Mouse (Mus musculus): ENCODE results near the gene Ubtd1. TPM values are rescaled to one million over a fixed set of nuclear protein-coding genes. Genes with fewer than 3 reads are reported as not detected.

Gene Ubtd1
- polyA plus RNA-seq, 1 experiment from 2014 or later: 9.2 TPM

- no peak overlapping the region for H3K9ac ChIP-seq
- H3K27ac ChIP-seq: no peak overlapping the region
- H3K4me1 ChIP-seq (replicated peaks; ENCODE audit: control insufficient read depth, insufficient read depth, low read length): no peaks in the 10 kb centered on the region
- no peak overlapping the region for H3K4me3 ChIP-seq (replicated peaks; ENCODE audit: low read length)
- H3K27me3 ChIP-seq (ENCODE audit: control insufficient read depth, insufficient read depth, low read length): no peaks in the 10 kb centered on the region
- no peak overlapping the region for H3K4me2 ChIP-seq (replicated peaks)
- H3K36me3 ChIP-seq (replicated peaks; ENCODE audit: control insufficient read depth, insufficient read depth): no peaks in the 10 kb centered on the region
- WGBS: 87% methylated on average over 6 of the region's 6 CpGs
- no peak for DNase-seq (ENCODE audit: low spot score)
- no peak for ATAC-seq (ENCODE audit: low FRiP score)
- no peaks in the 10 kb centered on the region for H3K9me3 ChIP-seq (ENCODE audit: control insufficient read depth, low read length)
These were observed 8.2 kb downstream of the Ubtd1 start for GRCm38 (mm10) chr19:41989810-41990209.

- Histone ChIP-seq H3K36me3 (replicated peaks; ENCODE audit: control insufficient read depth, insufficient read depth) (no peaks in the 10 kb centered on the region), H3K9me3 (ENCODE audit: control insufficient read depth, low read length) (no peaks in the 10 kb centered on the region), H3K4me1 (replicated peaks; ENCODE audit: control insufficient read depth, insufficient read depth, low read length) (no peaks in the 10 kb centered on the region), H3K4me2 (replicated peaks) (no peak overlapping the region), H3K4me3 (replicated peaks; ENCODE audit: low read length) (no peak overlapping the region), H3K27me3 (ENCODE audit: control insufficient read depth, insufficient read depth, low read length) (no peaks in the 10 kb centered on the region), H3K27ac (0 out of 2 replicates have a peak overlapping the region, but pooled peaks have one; percentile 47), H3K9ac (no peak overlapping the region)
- 33% methylated on average over 6 of the region's 6 CpGs for WGBS
- no peak for ATAC-seq (ENCODE audit: low FRiP score)
- DNase-seq (ENCODE audit: low spot score): no peak
These were observed 10.4 kb downstream of the Ubtd1 start for GRCm38 (mm10) chr19:41991926-41992477.

GRCm38 (mm10) chr19:41992971-41993370 lies 11.4 kb downstream of the Ubtd1 start:
- Histone ChIP-seq H3K4me2 (replicated peaks) (no peak overlapping the region), H3K4me1 (replicated peaks; ENCODE audit: control insufficient read depth, insufficient read depth, low read length) (no peaks in the 10 kb centered on the region), H3K9ac (no peak overlapping the region), H3K36me3 (replicated peaks; ENCODE audit: control insufficient read depth, insufficient read depth) (no peaks in the 10 kb centered on the region), H3K4me3 (replicated peaks; ENCODE audit: low read length) (no peak overlapping the region), H3K27me3 (ENCODE audit: control insufficient read depth, insufficient read depth, low read length) (no peaks in the 10 kb centered on the region), H3K27ac (no peak overlapping the region), H3K9me3 (ENCODE audit: control insufficient read depth, low read length) (no peaks in the 10 kb centered on the region)
- no peak for DNase-seq (ENCODE audit: low spot score)
- WGBS: 83% methylated on average over 2 of the region's 2 CpGs
- no peak for ATAC-seq (ENCODE audit: low FRiP score)

DNA sequence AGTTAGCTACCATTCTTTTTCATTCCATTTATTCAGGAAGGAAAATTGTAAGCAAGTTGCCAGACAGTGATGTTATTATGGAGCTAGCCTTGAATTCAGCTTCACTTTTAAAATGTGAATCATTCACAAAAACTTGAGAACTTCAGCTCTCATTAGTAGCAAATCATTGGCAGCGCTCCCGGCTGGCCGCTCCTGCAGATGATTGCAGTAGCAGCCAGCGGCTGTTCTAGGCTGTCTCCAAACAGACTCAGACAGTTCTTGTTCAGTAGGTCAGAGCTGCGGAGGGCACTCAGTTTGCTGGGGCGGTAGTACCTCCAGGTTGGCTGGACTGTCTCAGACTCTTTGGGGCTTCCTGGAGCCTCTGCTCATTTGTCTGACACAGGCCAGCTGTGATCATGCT lies 11.9 kb downstream of the Ubtd1 start:
- Histone ChIP-seq H3K9ac (no peak overlapping the region), H3K27me3 (ENCODE audit: control insufficient read depth, insufficient read depth, low read length) (no peaks in the 10 kb centered on the region), H3K4me2 (replicated peaks) (no peak overlapping the region), H3K36me3 (replicated peaks; ENCODE audit: control insufficient read depth, insufficient read depth) (no peaks in the 10 kb centered on the region), H3K27ac (no peak overlapping the region), H3K4me1 (replicated peaks; ENCODE audit: control insufficient read depth, insufficient read depth, low read length) (no peaks in the 10 kb centered on the region), H3K4me3 (replicated peaks; ENCODE audit: low read length) (no peak overlapping the region), H3K9me3 (ENCODE audit: control insufficient read depth, low read length) (no peaks in the 10 kb centered on the region)
- DNase-seq (ENCODE audit: low spot score): no peak
- WGBS: 81% methylated on average over 6 of the region's 6 CpGs
- no peak for ATAC-seq (ENCODE audit: low FRiP score)

GRCm38 (mm10) chr19:41994023-41994422 lies 12.5 kb downstream of the Ubtd1 start:
- Histone ChIP-seq H3K9ac (no peak overlapping the region), H3K4me2 (replicated peaks) (no peak overlapping the region), H3K9me3 (ENCODE audit: control insufficient read depth, low read length) (no peaks in the 10 kb centered on the region), H3K27me3 (ENCODE audit: control insufficient read depth, insufficient read depth, low read length) (no peaks in the 10 kb centered on the region), H3K36me3 (replicated peaks; ENCODE audit: control insufficient read depth, insufficient read depth) (no peaks in the 10 kb centered on the region), H3K4me3 (replicated peaks; ENCODE audit: low read length) (no peak overlapping the region), H3K27ac (no peak overlapping the region), H3K4me1 (replicated peaks; ENCODE audit: control insufficient read depth, insufficient read depth, low read length) (no peaks in the 10 kb centered on the region)
- WGBS: 94% methylated on average over 7 of the region's 7 CpGs
- no peak for DNase-seq (ENCODE audit: low spot score)
- ATAC-seq (ENCODE audit: low FRiP score): no peak

DNA sequence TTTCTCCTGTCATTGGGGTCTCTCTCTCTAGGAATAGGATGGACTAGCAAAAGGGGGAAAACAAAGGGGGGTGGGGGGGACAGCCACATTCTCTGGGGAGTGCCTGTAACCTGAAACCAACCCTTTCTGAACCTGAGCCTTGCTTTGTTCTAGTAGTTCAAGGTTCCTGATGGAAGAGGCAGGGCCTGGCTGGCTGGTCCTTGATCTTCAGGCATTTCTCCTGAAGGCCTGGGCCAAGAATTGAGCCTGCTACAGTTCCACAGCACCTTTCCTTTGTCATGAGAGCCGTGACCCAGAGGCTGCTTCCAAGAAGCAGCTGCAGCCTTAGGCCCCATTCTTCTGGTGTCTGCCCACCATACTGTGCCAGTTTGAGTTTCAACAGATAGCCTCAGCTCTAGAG lies 13.9 kb downstream of the Ubtd1 start:
- Histone ChIP-seq H3K4me1 (replicated peaks; ENCODE audit: control insufficient read depth, insufficient read depth, low read length) (no peaks in the 10 kb centered on the region), H3K9ac (no peak overlapping the region), H3K36me3 (replicated peaks; ENCODE audit: control insufficient read depth, insufficient read depth) (no peaks in the 10 kb centered on the region), H3K4me2 (replicated peaks) (no peak overlapping the region), H3K27ac (no peak overlapping the region), H3K9me3 (ENCODE audit: control insufficient read depth, low read length) (no peaks in the 10 kb centered on the region), H3K4me3 (replicated peaks; ENCODE audit: low read length) (no peak overlapping the region), H3K27me3 (ENCODE audit: control insufficient read depth, insufficient read depth, low read length) (no peaks in the 10 kb centered on the region)
- ATAC-seq (ENCODE audit: low FRiP score) (no peak), DNase-seq (ENCODE audit: low spot score) (no peak)
- WGBS: 32% methylated on average over 1 of the region's 1 CpGs

- Histone ChIP-seq H3K4me2 (replicated peaks) (no peak overlapping the region), H3K9me3 (ENCODE audit: control insufficient read depth, low read length) (no peaks in the 10 kb centered on the region), H3K27ac (no peak overlapping the region), H3K4me1 (replicated peaks; ENCODE audit: control insufficient read depth, insufficient read depth, low read length) (no peaks in the 10 kb centered on the region), H3K4me3 (replicated peaks; ENCODE audit: low read length) (no peak overlapping the region), H3K27me3 (ENCODE audit: control insufficient read depth, insufficient read depth, low read length) (no peaks in the 10 kb centered on the region), H3K36me3 (replicated peaks; ENCODE audit: control insufficient read depth, insufficient read depth) (no peaks in the 10 kb centered on the region), H3K9ac (no peak overlapping the region)
- 91% methylated on average over 10 of the region's 10 CpGs for WGBS
- ATAC-seq (ENCODE audit: low FRiP score) (no peak), DNase-seq (ENCODE audit: low spot score) (no peak)
These were observed 15.5 kb downstream of the Ubtd1 start for GRCm38 (mm10) chr19:41997090-41997489.

DNA sequence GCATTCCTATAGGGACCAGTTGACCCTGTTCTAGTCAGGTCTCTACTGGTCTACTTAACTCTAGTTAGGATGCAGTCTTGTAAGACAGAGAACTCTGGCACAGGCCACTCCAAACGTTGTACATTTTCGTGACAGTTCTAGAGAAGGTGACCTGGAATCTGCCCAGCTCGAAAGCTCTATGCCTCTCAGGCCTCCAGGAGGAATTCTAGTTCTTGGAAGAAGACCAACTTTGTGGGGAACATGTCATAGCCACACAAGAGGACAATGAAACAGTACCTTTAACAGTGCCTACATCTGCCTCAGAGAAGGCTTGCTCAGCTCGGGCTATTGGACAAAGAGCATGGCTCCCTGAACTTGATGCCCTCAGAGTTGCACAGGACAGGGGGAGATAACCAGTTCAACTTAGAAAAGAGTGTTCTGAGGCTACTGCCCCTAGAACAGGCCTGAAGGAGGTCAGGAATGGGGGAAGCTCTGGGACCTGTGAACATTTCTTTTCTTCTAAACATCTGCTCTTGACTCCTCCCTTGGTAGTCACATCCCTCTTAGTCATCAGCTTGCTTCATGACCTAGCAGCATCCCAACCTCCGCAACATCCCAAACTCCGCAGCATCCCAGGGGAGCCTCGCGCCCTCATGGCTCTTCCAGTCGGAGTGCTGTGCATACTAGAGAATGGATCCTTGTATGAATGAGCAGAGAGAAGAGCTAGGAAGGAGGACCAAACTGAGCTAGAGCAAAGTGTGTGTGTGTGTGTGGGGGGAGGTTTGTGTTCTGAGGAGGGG lies 17.4 kb downstream of the Ubtd1 start:
- no peaks in the 10 kb centered on the region for H3K36me3 ChIP-seq (replicated peaks; ENCODE audit: control insufficient read depth, insufficient read depth)
- no peak overlapping the region for H3K27ac ChIP-seq
- no peaks in the 10 kb centered on the region for H3K9me3 ChIP-seq (ENCODE audit: control insufficient read depth, low read length)
- no peak overlapping the region for H3K9ac ChIP-seq
- H3K4me2 ChIP-seq (replicated peaks): no peak overlapping the region
- 85% methylated on average over 9 of the region's 9 CpGs for WGBS
- H3K4me3 ChIP-seq (replicated peaks; ENCODE audit: low read length): no peak overlapping the region
- no peaks in the 10 kb centered on the region for H3K4me1 ChIP-seq (replicated peaks; ENCODE audit: control insufficient read depth, insufficient read depth, low read length)
- ATAC-seq (ENCODE audit: low FRiP score) (no peak), DNase-seq (ENCODE audit: low spot score) (no peak)
- H3K27me3 ChIP-seq (ENCODE audit: control insufficient read depth, insufficient read depth, low read length): no peaks in the 10 kb centered on the region

DNA sequence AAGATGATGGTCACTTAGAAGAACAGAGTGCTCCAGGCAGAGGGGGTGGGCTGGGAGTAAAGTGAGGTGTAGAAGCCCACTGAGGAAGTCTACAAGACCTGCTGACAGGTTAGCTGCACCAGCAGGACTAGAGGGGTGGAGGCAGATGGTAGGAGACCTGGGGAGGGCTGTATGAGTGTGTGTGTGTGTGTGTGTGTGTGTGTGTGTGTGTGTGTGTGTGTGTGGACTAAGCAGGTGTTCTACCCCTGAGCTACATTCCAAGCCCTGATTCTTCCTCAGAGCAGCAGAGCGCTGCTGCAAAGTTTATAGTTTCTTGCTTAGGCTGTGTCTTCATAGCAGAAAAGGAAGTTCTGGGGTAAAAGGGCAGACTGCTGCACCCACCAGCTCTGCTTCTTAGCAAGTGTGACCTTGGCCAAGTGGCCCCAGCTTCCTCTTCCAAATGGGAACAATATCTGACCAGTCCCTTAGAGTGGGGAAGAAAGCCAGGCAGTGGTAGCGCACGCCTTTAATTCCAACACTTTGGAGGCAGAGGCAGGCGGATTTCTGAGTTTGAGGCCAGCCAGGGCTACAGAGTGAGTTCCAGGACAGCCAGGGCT lies 18.2 kb downstream of the Ubtd1 start:
- Histone ChIP-seq H3K27ac (no peak overlapping the region; the same call in 1 of the 2 replicates), H3K4me3 (replicated peaks; ENCODE audit: low read length) (no peak overlapping the region), H3K9ac (no peak overlapping the region), H3K4me2 (replicated peaks) (no peak overlapping the region), H3K27me3 (ENCODE audit: control insufficient read depth, insufficient read depth, low read length) (no peaks in the 10 kb centered on the region), H3K4me1 (replicated peaks; ENCODE audit: control insufficient read depth, insufficient read depth, low read length) (no peaks in the 10 kb centered on the region), H3K36me3 (replicated peaks; ENCODE audit: control insufficient read depth, insufficient read depth) (no peaks in the 10 kb centered on the region), H3K9me3 (ENCODE audit: control insufficient read depth, low read length) (no peaks in the 10 kb centered on the region)
- WGBS: 90% methylated on average over 4 of the region's 4 CpGs
- DNase-seq (ENCODE audit: low spot score) (no peak), ATAC-seq (ENCODE audit: low FRiP score) (no peak)
